Mouse (Mus musculus): ENCODE measurements around the gene Akap1. TPM values are rescaled to one million over a fixed set of nuclear protein-coding genes. Genes with fewer than 3 reads are reported as not detected.
A peak's percentile ranks its signal among the peaks of the same experiment; 100 is the strongest.

Akap1 gene
- 17.4 and 18.1 TPM in 2 replicates for polyA plus RNA-seq (2016; fragmentation: Nextera tagmentation; extraction: Ambion mirVana)

- ATAC-seq (ENCODE audit: insufficient number of reproducible peaks, insufficient read depth, low FRiP score, low TSS enrichment) = peak; percentile 97
- peaks cover 10% of the 10 kb centered on the region; the same call in 1 of the 2 replicates for H3K27me3 ChIP-seq
- peak within 1 kb of the TSS; percentile 68 for H3K9ac ChIP-seq
- no peaks in the 10 kb centered on the region for H3K9me3 ChIP-seq
- peaks cover 8% of the 10 kb centered on the region for H3K4me1 ChIP-seq
- WGBS = 1% methylated on average over 59 of the region's 60 CpGs
- peak within 1 kb of the TSS; percentile 92 for H3K4me2 ChIP-seq (replicated peaks)
- H3K36me3 ChIP-seq = no peaks in the 10 kb centered on the region
- peak within 1 kb of the TSS; percentile 89 for H3K27ac ChIP-seq
- H3K4me3 ChIP-seq = peak within 1 kb of the TSS; percentile 68
These were observed at the start of gene Akap1 for GRCm38 (mm10) chr11:88864458-88865197. Gene Akap1 (minus strand): TSS chr11:88864586.

- no peak overlapping the region for H3K27ac ChIP-seq
- H3K36me3 ChIP-seq = no peaks in the 10 kb centered on the region
- WGBS = 86% methylated on average over 8 of the region's 8 CpGs
- no peak overlapping the region for H3K4me2 ChIP-seq (replicated peaks)
- H3K9me3 ChIP-seq = no peaks in the 10 kb centered on the region
- no peak overlapping the region for H3K9ac ChIP-seq
- no peak for ATAC-seq (ENCODE audit: insufficient number of reproducible peaks, insufficient read depth, low FRiP score, low TSS enrichment)
- no peak overlapping the region for H3K4me3 ChIP-seq
- no peaks in the 10 kb centered on the region for H3K27me3 ChIP-seq
- H3K4me1 ChIP-seq = no peaks in the 10 kb centered on the region
These were observed 45.1 kb upstream of the Akap1 start for GRCm38 (mm10) chr11:88909388-88910036.

- 85% methylated on average over 1 of the region's 1 CpGs for WGBS
- no peak overlapping the region for H3K27ac ChIP-seq
- H3K9me3 ChIP-seq = no peaks in the 10 kb centered on the region
- no peaks in the 10 kb centered on the region for H3K27me3 ChIP-seq
- H3K9ac ChIP-seq = no peak overlapping the region
- H3K36me3 ChIP-seq = no peaks in the 10 kb centered on the region
- no peak for ATAC-seq (ENCODE audit: insufficient number of reproducible peaks, insufficient read depth, low FRiP score, low TSS enrichment)
- no peak overlapping the region for H3K4me3 ChIP-seq
- H3K4me1 ChIP-seq = no peaks in the 10 kb centered on the region
- no peak overlapping the region for H3K4me2 ChIP-seq (replicated peaks)
These were observed 44.3 kb upstream of the Akap1 start for GRCm38 (mm10) chr11:88908557-88909211.

- WGBS = 94% methylated on average over 7 of the region's 7 CpGs
- no peaks in the 10 kb centered on the region for H3K9me3 ChIP-seq
- H3K4me1 ChIP-seq = no peaks in the 10 kb centered on the region
- H3K4me3 ChIP-seq = no peak overlapping the region
- no peak overlapping the region for H3K4me2 ChIP-seq (replicated peaks)
- no peaks in the 10 kb centered on the region for H3K36me3 ChIP-seq
- no peak for ATAC-seq (ENCODE audit: insufficient number of reproducible peaks, insufficient read depth, low FRiP score, low TSS enrichment)
- no peak overlapping the region for H3K9ac ChIP-seq
- no peaks in the 10 kb centered on the region for H3K27me3 ChIP-seq
- H3K27ac ChIP-seq = no peak overlapping the region
These were observed 43.5 kb upstream of the Akap1 start for GRCm38 (mm10) chr11:88907886-88908285.

GRCm38 (mm10) chr11:88905621-88906020 lies 41.2 kb upstream of the Akap1 start:
- 27% methylated on average over 2 of the region's 2 CpGs for WGBS
- Histone ChIP-seq H3K4me2 (replicated peaks) (no peak overlapping the region), H3K27me3 (no peaks in the 10 kb centered on the region), H3K4me3 (no peak overlapping the region), H3K9ac (no peak overlapping the region), H3K4me1 (no peaks in the 10 kb centered on the region), H3K36me3 (no peaks in the 10 kb centered on the region), H3K27ac (no peak overlapping the region), H3K9me3 (no peaks in the 10 kb centered on the region)
- ATAC-seq (ENCODE audit: insufficient number of reproducible peaks, insufficient read depth, low FRiP score, low TSS enrichment) = no peak

- no peak overlapping the region for H3K9ac ChIP-seq
- 46% methylated on average over 2 of the region's 2 CpGs for WGBS
- no peaks in the 10 kb centered on the region for H3K9me3 ChIP-seq
These were observed 39.7 kb upstream of the Akap1 start for GRCm38 (mm10) chr11:88904080-88904479.

GRCm38 (mm10) chr11:88902762-88903161 lies 38.4 kb upstream of the Akap1 start:
- H3K4me3 ChIP-seq = no peak overlapping the region
- 77% methylated on average over 6 of the region's 6 CpGs for WGBS
- no peak for ATAC-seq (ENCODE audit: insufficient number of reproducible peaks, insufficient read depth, low FRiP score, low TSS enrichment)
- no peak overlapping the region for H3K4me2 ChIP-seq (replicated peaks)
- no peak overlapping the region for H3K27ac ChIP-seq
- no peaks in the 10 kb centered on the region for H3K27me3 ChIP-seq
- no peaks in the 10 kb centered on the region for H3K9me3 ChIP-seq
- H3K9ac ChIP-seq = no peak overlapping the region
- no peaks in the 10 kb centered on the region for H3K36me3 ChIP-seq
- 0 out of 2 replicates have a peak, but pooled peaks cover under 1% of the 10 kb centered on the region for H3K4me1 ChIP-seq

More at GRCm38 (mm10) chr11:88904080-88904479, 39.7 kb upstream of the Akap1 start:
- Histone ChIP-seq H3K4me3 (no peak overlapping the region), H3K27ac (no peak overlapping the region), H3K27me3 (no peaks in the 10 kb centered on the region), H3K36me3 (no peaks in the 10 kb centered on the region), H3K4me2 (replicated peaks) (no peak overlapping the region), H3K4me1 (no peaks in the 10 kb centered on the region)
- no peak for ATAC-seq (ENCODE audit: insufficient number of reproducible peaks, insufficient read depth, low FRiP score, low TSS enrichment)

- no peak for ATAC-seq (ENCODE audit: insufficient number of reproducible peaks, insufficient read depth, low FRiP score, low TSS enrichment)
- H3K4me3 ChIP-seq = no peak overlapping the region
- no peak overlapping the region for H3K27ac ChIP-seq
- H3K4me2 ChIP-seq (replicated peaks) = no peak overlapping the region
- H3K9ac ChIP-seq = no peak overlapping the region
- H3K36me3 ChIP-seq = no peaks in the 10 kb centered on the region
- H3K27me3 ChIP-seq = no peaks in the 10 kb centered on the region
- H3K9me3 ChIP-seq = no peaks in the 10 kb centered on the region
- H3K4me1 ChIP-seq = 0 out of 2 replicates have a peak, but pooled peaks cover 8% of the 10 kb centered on the region
- WGBS = 70% methylated on average over 7 of the region's 7 CpGs
These were observed 37.0 kb upstream of the Akap1 start for GRCm38 (mm10) chr11:88901341-88901802.

GRCm38 (mm10) chr11:88899561-88899960 lies 35.2 kb upstream of the Akap1 start:
- Histone ChIP-seq H3K4me1 (0 out of 2 replicates have a peak, but pooled peaks cover 8% of the 10 kb centered on the region), H3K27me3 (no peaks in the 10 kb centered on the region), H3K27ac (no peak overlapping the region), H3K4me3 (no peak overlapping the region), H3K9me3 (no peaks in the 10 kb centered on the region), H3K9ac (no peak overlapping the region), H3K36me3 (no peaks in the 10 kb centered on the region), H3K4me2 (replicated peaks) (no peak overlapping the region)
- 84% methylated on average over 6 of the region's 6 CpGs for WGBS
- ATAC-seq (ENCODE audit: insufficient number of reproducible peaks, insufficient read depth, low FRiP score, low TSS enrichment) = no peak

- H3K27me3 ChIP-seq = no peaks in the 10 kb centered on the region
- 61% methylated on average over 4 of the region's 4 CpGs for WGBS
- no peak for ATAC-seq (ENCODE audit: insufficient number of reproducible peaks, insufficient read depth, low FRiP score, low TSS enrichment)
- no peak overlapping the region for H3K4me3 ChIP-seq
- H3K4me1 ChIP-seq = 0 out of 2 replicates have a peak, but pooled peaks cover 8% of the 10 kb centered on the region
- no peaks in the 10 kb centered on the region for H3K9me3 ChIP-seq
- no peak overlapping the region for H3K4me2 ChIP-seq (replicated peaks)
- H3K36me3 ChIP-seq = no peaks in the 10 kb centered on the region
- H3K27ac ChIP-seq = no peak overlapping the region
- H3K9ac ChIP-seq = no peak overlapping the region
These were observed 34.0 kb upstream of the Akap1 start for GRCm38 (mm10) chr11:88898380-88898763.

- H3K9ac ChIP-seq = no peak overlapping the region
- no peaks in the 10 kb centered on the region for H3K27me3 ChIP-seq
- no peaks in the 10 kb centered on the region for H3K9me3 ChIP-seq
- H3K27ac ChIP-seq = no peak overlapping the region
- ATAC-seq (ENCODE audit: insufficient number of reproducible peaks, insufficient read depth, low FRiP score, low TSS enrichment) = no peak
- 31% methylated on average over 15 of the region's 15 CpGs for WGBS
- H3K4me3 ChIP-seq = 0 out of 2 replicates have a peak overlapping the region, but pooled peaks have one; percentile 0
- no peaks in the 10 kb centered on the region for H3K36me3 ChIP-seq
- H3K4me1 ChIP-seq = 0 out of 2 replicates have a peak, but pooled peaks cover 8% of the 10 kb centered on the region
- peak overlapping the region; percentile 14 for H3K4me2 ChIP-seq (replicated peaks)
These were observed 33.4 kb upstream of the Akap1 start for GRCm38 (mm10) chr11:88897624-88898379.

Data from embryonic facial prominence, embryonic 12.5 days (tissue).